Mouse (Mus musculus) kidney, adult 2 months (tissue): ENCODE data around the gene Cxcl2. TPM values are rescaled to one million over a fixed set of nuclear protein-coding genes. Genes with fewer than 3 reads are reported as not detected.

Experiments used
- DNase-seq: peaks from one replicate; pipeline ENCODE4 v3.0.0; 2021
- H3K27ac ChIP-seq: fragments of 200-500 bp; 2 replicates; pipeline ENCODE4 v1.5.1; 2012; ENCODE audit warnings: low read depth, low read length, control low read depth, inconsistent platforms; ENCODE audit not compliant: insufficient read depth
- H3K27me3 ChIP-seq: fragments of 200-500 bp; replicated peaks from 2 replicates; pipeline ENCODE4 v1.6.1; 2012; ENCODE audit warnings: mild to moderate bottlenecking, moderate library complexity, low read length, inconsistent platforms; ENCODE audit not compliant: control insufficient read depth, insufficient read depth
- H3K36me3 ChIP-seq: fragments of 200-500 bp; 2 replicates; pipeline ENCODE4 v1.6.1; 2012; ENCODE audit warnings: mild to moderate bottlenecking, moderate library complexity, low read length, inconsistent platforms; ENCODE audit not compliant: control insufficient read depth, insufficient read depth
- H3K4me1 ChIP-seq: fragments of 200-500 bp; 2 replicates; pipeline ENCODE4 v1.6.1; 2011; ENCODE audit warnings: low read length; ENCODE audit not compliant: control insufficient read depth, insufficient read depth
- H3K4me3 ChIP-seq: fragments of 200-500 bp; 2 replicates; pipeline ENCODE4 v1.5.1; 2011; ENCODE audit warnings: mild to moderate bottlenecking, low read depth, low read length, control low read depth; ENCODE audit not compliant: insufficient read depth
- CTCF ChIP-seq: fragments of 200-500 bp; conservative IDR thresholded peaks from 2 replicates; pipeline ENCODE4 v1.5.1; 2011; ENCODE audit warnings: low read depth, mild to moderate bottlenecking, control low read depth, low read length, moderate library complexity, mixed read lengths; ENCODE audit not compliant: insufficient read depth, insufficient read length
- POLR2A ChIP-seq: fragments of 200-500 bp; IDR thresholded peaks from one replicate; pipeline ENCODE4 v1.6.1; 2011; ENCODE audit warnings: low read depth, low read length, control low read depth
- WGBS: fragments of 180-500 bp; shearing (Covaris S2); methylation state at CpG from one replicate; pipeline ENCODE4 v1.1.7; 2018; 5-methylcytosine and 5-hydroxymethylcytosine counted together
- polyA plus RNA-seq: library from polyadenylated mRNA; depleted of rRNA; stranded (reverse); fragments of >200 nt; gene quantifications from 2 replicates; pipeline ENCODE4 v1.2.3, GENCODE M21; 2012

The Cxcl2 gene
- polyA plus RNA-seq, 1 experiment: 0.42 TPM

DNA sequence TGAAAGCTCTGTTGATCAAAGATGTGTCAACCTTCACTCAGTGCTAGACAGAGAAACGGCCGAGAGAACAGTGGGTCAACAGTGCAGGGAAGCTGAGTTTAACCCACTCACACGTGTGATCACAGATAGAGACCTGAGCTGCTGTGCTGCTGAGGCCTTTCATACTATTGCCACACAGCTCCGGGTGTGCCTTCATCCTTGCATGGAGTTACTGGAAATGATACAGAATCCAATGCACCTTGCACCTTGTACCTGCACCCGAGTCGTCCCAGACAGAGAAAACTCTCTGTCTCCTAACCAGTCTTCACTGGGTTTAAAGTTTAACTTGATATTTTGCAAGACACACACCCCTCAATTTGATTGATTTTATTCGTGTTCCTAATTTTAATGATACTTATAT, 31.3 kb upstream of the Cxcl2 start:
- Histone ChIP-seq H3K4me1 (peaks cover 3% of the 10 kb centered on the region; the same call in 1 of the 2 replicates), H3K27ac (peak overlapping the region; percentile 56), H3K27me3 (no peaks in the 10 kb centered on the region), H3K4me3 (no peak overlapping the region), H3K36me3 (no peaks in the 10 kb centered on the region)
- 44% methylated on average over 7 of the region's 7 CpGs for WGBS
- TF ChIP-seq CTCF (no peak), POLR2A (no peak)
- DNase-seq: peak; percentile 85

DNA sequence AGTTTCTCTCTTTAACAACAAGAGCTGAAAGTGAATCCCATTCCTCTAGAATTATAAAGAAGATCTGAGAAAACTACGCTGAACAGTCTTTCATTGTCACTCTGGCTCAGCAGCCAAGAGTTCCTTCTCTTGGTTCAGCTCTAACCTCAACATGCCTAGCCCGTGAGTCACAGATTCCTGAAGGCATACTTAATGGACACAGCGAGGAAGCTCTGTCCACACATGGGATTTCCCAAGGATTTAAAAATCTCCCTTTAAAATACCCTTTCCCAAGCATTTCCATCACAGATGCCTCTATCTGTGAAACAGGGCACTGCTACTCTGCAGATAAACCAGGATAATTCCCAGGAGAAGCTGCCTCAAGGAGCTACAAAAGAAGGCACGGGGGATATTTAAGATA, 27.6 kb upstream of the Cxcl2 start:
- 59% methylated on average over 4 of the region's 4 CpGs for WGBS
- peak; percentile 19 for DNase-seq
- TF ChIP-seq POLR2A: no peak
- no peak for TF ChIP-seq CTCF
- Histone ChIP-seq H3K27me3 (no peaks in the 10 kb centered on the region), H3K4me3 (no peak overlapping the region), H3K27ac (no peak overlapping the region; the same call in 1 of the 2 replicates), H3K36me3 (no peaks in the 10 kb centered on the region), H3K4me1 (peaks cover 5% of the 10 kb centered on the region; the same call in 1 of the 2 replicates)

DNA sequence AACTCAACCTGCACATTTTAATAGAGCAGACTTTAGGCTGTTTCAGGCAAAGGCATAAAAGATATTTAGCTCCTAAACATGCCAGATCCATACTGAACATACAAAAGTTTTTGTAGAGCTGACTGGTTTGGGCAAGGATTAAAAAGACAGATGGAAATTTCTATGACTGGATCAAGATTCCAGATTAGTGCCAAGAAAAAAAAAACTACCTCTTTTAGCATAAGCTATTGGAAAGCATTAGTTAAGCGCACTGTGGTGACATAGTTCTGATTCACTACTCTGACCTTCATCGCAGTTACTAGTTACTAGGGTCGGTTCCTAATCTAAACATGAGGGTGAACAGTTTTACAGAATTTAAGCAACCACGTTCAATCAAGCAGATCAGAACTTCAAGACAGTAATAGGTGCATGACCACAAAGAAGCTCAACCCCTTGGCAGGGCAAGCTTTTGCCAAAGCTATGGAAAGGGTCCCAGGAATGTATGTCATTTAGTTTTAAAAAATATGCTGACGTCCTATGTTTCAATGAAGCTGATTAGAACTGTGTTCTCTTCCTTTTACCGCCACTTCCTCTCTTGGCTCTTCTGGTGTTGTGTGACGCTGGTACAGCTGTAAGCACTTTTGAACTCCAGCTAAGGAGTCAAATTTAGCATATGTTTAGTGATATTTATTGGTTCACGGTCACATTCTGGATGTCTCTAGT, 27.0 kb upstream of the Cxcl2 start:
- H3K27ac ChIP-seq: no peak overlapping the region

DNA sequence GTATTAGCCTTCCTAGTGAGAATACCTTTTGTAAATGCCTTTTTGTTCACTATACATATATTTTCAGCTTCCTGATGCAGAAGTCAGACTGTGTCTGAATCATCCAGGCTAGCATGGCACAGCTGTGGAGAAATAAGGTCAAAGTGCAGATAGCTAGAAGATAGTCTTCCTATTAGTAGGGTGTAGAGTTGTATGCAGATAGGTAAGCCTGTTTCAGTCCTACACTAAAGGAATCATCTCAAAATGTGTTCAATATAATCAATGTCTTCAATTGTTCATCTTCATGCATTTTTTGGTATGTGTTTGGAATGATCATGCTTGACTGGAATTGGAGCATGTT, 26.5 kb upstream of the Cxcl2 start:
- Histone ChIP-seq H3K4me3 (no peak overlapping the region), H3K36me3 (no peaks in the 10 kb centered on the region), H3K27ac (no peak overlapping the region), H3K27me3 (no peaks in the 10 kb centered on the region), H3K4me1 (peaks cover 8% of the 10 kb centered on the region)
- no peak for DNase-seq
- TF ChIP-seq CTCF: no peak
- no peak for TF ChIP-seq POLR2A

More for the DNA sequence above, 27.0 kb upstream of the Cxcl2 start:
- H3K4me1 ChIP-seq: peaks cover 9% of the 10 kb centered on the region
- H3K4me3 ChIP-seq: no peak overlapping the region
- no peak for DNase-seq
- no peaks in the 10 kb centered on the region for H3K36me3 ChIP-seq
- no peaks in the 10 kb centered on the region for H3K27me3 ChIP-seq
- WGBS: 61% methylated on average over 8 of the region's 8 CpGs
- TF ChIP-seq CTCF (no peak), POLR2A (no peak)

DNA sequence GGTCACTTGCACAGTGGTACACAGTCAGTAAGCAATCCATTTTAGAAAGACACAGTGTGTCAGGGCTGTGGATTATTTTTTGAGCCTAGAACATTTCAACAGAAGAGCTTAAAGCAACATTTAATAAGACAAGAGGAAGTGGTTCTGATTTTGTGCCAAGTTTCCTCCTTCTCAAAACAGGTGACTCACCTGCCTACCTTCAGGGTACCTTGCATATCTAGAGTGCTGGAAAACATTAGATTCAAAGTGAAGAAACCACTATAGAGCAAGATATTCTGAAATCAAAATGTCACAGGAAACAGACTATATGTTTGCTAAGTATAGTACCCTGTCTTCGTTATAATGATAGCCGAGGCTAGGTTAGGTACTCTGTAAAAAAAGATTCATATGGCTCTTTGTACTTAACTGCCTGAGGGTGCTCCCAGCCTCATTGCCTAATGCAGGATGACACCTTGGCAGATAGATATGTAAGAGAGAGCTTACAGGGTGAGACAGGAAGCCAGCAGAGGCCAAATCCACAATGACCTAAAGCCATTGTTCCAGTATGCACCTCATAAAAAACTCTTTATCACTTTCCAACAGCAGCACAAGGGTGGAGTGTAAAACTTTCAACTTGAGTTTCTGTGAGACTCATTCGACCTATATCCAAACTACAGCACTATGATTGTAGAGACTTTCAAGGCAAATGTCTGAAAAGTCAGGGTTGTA, 24.2 kb upstream of the Cxcl2 start:
- Histone ChIP-seq H3K36me3 (no peaks in the 10 kb centered on the region), H3K4me3 (no peak overlapping the region), H3K27ac (no peak overlapping the region), H3K27me3 (no peaks in the 10 kb centered on the region), H3K4me1 (peaks cover 6% of the 10 kb centered on the region)
- no peak for DNase-seq
- TF ChIP-seq CTCF (no peak), POLR2A (no peak)
- 78% methylated on average over 3 of the region's 3 CpGs for WGBS

DNA sequence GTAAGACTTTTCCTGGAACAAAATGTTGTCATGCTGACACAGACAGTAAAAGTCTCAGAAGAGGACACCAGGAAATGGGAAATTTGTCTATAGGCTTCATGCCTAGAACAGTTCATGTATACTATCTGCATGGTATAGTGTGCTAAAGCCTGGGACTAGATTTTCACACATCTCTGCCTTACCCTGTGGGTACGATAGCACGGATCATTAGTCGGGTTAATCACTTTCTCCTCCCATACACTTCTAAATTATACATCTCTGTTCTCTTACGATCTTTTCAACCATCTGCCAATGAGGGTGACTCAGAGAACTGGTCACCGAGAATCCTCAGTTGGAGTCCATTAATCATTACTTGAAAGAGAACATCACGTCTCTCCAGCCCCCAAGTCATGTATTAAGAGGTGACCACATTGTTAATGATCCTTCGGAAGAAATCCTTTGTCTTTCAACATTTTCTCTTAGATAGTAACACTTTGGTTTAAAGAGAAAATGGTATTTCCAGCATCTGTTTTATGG, 23.3 kb upstream of the Cxcl2 start:
- 46% methylated on average over 7 of the region's 7 CpGs for WGBS
- H3K27ac ChIP-seq: no peak overlapping the region; the same call in 1 of the 2 replicates
- H3K4me3 ChIP-seq: no peak overlapping the region

DNA sequence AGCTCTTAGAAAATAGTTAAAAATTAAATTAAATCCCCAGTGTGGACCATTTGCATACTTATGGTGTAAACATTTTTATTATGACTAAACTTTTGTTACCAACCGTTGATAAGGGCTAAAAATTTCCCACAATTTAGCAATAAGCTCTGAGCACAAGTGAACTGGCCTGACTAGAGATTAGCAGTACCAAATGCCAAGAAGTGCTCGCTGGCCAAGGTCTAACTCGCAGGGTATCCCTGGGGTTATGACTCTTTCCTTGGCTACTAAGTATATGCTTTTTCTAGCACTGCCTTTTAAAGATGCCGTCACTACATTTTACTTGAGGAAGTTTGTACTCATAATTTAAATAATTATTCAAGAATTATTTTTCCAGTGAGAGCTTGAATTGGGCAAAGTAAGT, 22.6 kb upstream of the Cxcl2 start:
- TF ChIP-seq POLR2A: no peak
- TF ChIP-seq CTCF: no peak
- 57% methylated on average over 4 of the region's 4 CpGs for whole genome bisulfite sequencing
- H3K36me3 ChIP-seq: no peaks in the 10 kb centered on the region
- no peaks in the 10 kb centered on the region for H3K27me3 ChIP-seq
- peaks cover 6% of the 10 kb centered on the region for H3K4me1 ChIP-seq
- DNase-seq: peak; percentile 42
- no peak overlapping the region for H3K27ac ChIP-seq
- H3K4me3 ChIP-seq: no peak overlapping the region

More for the DNA sequence above, 23.3 kb upstream of the Cxcl2 start:
- Histone ChIP-seq H3K27me3 (no peaks in the 10 kb centered on the region), H3K36me3 (no peaks in the 10 kb centered on the region), H3K4me1 (peaks cover 6% of the 10 kb centered on the region)
- no peak for DNase-seq
- no peak for TF ChIP-seq POLR2A
- no peak for TF ChIP-seq CTCF
